Mouse (Mus musculus) midbrain, embryonic 11.5 days (tissue): ENCODE measurements around the gene C2cd3. TPM values are rescaled to one million over a fixed set of nuclear protein-coding genes. Genes with fewer than 3 reads are reported as not detected.
A peak's percentile ranks its signal among the peaks of the same experiment; 100 is the strongest.

ENCODE experiments used
- ATAC-seq: fragments of 200-750 bp; cut with Nextera tagmentation; 2 replicates; pipeline ENCODE4 v1.8.0; 2017; ENCODE audit warnings: moderate TSS enrichment, moderate library complexity; ENCODE audit not compliant: low FRiP score
- DNase-seq: peaks from one replicate; pipeline ENCODE4 v3.0.0; 2015; ENCODE audit warnings: low spot score; ENCODE audit errors: missing footprints
- H3K27ac ChIP-seq: fragments of 300-500 bp; sonication (generic); 2 replicates; pipeline ENCODE4 v1.5.1; 2014; ENCODE audit warnings: low read depth, low read length
- H3K27me3 ChIP-seq: fragments of 300-500 bp; sonication (generic); 2 replicates; pipeline ENCODE4 v1.6.1; 2014; ENCODE audit warnings: mild to moderate bottlenecking, low read length, moderate library complexity, mixed read lengths; ENCODE audit not compliant: control insufficient read depth, insufficient read depth
- H3K36me3 ChIP-seq: fragments of 300-500 bp; sonication (generic); 2 replicates; pipeline ENCODE4 v1.6.1; 2014; ENCODE audit warnings: mild to moderate bottlenecking, low read length, moderate library complexity, mixed read lengths; ENCODE audit not compliant: control insufficient read depth, insufficient read depth
- H3K4me1 ChIP-seq: fragments of 300-500 bp; sonication (generic); 2 replicates; pipeline ENCODE4 v1.6.1; 2014; ENCODE audit warnings: low read length; ENCODE audit not compliant: control insufficient read depth, insufficient read depth
- H3K4me2 ChIP-seq: fragments of 300-500 bp; sonication (generic); 2 replicates; pipeline ENCODE4 v1.6.1; 2014; ENCODE audit warnings: mild to moderate bottlenecking, moderate library complexity
- H3K4me3 ChIP-seq: fragments of 300-500 bp; sonication (generic); 2 replicates; pipeline ENCODE4 v1.5.1; 2014; ENCODE audit warnings: low read depth, low read length
- H3K9ac ChIP-seq: fragments of 300-500 bp; sonication (generic); 2 replicates; pipeline ENCODE4 v1.6.1; 2014; ENCODE audit warnings: low read length
- H3K9me3 ChIP-seq: fragments of 300-500 bp; sonication (generic); 2 replicates; pipeline ENCODE4 v1.6.1; 2016; ENCODE audit warnings: low read length; ENCODE audit not compliant: control insufficient read depth
- WGBS: fragments of 180-500 bp; shearing (Covaris S2); extraction: QIAGEN DNeasy Blood & Tissue Kit; methylation state at CpG from one replicate; pipeline ENCODE4 v1.1.7; 2014; 5-methylcytosine and 5-hydroxymethylcytosine counted together
- polyA plus RNA-seq: library from polyadenylated mRNA; unstranded; fragments of >200 nt; fragmentation: Nextera tagmentation; extraction: Ambion mirVana; gene quantifications from 2 replicates; pipeline ENCODE4 v1.2.1, GENCODE M21; 2014

The C2cd3 gene
- polyA plus RNA-seq, 1 experiment from 2014 or later = 36.0 TPM

DNA sequence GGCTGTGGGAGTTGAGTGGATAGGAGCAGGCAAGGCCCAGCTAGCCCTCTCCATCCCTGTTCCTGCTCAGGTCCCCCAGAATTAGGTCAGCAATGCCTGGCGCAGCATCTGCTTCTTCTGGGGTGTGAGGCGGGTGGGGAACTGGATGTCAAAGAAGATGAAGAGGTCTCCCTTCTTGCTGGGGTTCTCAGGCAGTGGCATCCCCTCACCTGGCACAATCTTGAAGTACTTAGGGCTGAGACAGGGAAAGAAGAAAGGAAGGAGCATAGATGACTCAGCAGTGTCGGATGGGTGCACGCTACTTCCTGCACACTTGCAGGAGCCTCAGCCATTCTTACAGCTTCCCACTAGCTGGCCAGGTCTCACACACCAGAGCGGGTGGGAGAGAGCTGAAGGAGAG is 131.0 kb downstream of the C2cd3 start:
- no peaks in the 10 kb centered on the region for H3K27me3 ChIP-seq
- H3K4me1 ChIP-seq = no peaks in the 10 kb centered on the region
- DNase-seq (no peak), ATAC-seq (no peak)
- no peaks in the 10 kb centered on the region for H3K36me3 ChIP-seq
- no peak overlapping the region for H3K4me3 ChIP-seq
- WGBS = 93% methylated on average over 5 of the region's 5 CpGs
- H3K9ac ChIP-seq = no peak overlapping the region
- no peaks in the 10 kb centered on the region for H3K9me3 ChIP-seq
- no peak overlapping the region for H3K4me2 ChIP-seq
- H3K27ac ChIP-seq = no peak overlapping the region

DNA sequence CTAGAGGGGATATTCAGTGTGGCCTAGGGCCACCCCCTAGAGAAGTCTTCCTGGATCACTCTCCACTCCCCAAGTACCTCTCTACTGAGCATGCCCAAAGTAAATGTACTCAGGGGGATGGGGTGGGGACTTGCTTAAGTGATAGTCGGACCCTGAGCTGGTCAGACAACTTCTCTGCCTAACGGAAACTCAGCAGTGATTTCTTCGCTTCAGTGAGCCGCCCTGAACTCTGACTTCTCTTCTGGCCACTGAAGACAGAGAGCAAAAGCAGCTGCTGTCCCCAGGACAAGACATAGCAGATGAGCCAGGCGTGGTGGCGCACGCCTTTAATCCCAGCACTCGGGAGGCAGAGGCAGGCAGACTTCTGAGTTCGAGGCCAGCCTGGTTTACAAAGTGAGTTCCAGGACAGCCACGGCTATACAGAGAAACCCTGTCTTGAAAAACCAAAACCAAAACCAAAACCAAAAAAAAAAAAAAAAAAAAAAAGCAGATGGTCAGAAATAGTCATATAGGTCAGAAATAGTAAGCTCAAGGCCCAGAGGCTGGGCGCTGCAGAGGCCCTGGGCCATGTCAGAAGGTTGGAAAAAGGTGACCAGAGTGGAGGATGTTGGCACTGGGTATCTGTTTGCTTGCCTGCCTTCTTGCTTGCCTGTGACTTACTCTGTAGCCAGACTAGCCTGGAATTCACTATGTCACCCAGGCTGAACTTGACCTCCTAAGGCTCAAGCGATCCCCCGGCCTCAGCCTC is 132.9 kb downstream of the C2cd3 start:
- DNase-seq (no peak), ATAC-seq (no peak)
- Histone ChIP-seq H3K4me2 (no peak overlapping the region), H3K27me3 (no peaks in the 10 kb centered on the region), H3K9ac (no peak overlapping the region), H3K9me3 (no peaks in the 10 kb centered on the region), H3K4me3 (no peak overlapping the region), H3K4me1 (no peaks in the 10 kb centered on the region), H3K36me3 (no peaks in the 10 kb centered on the region), H3K27ac (no peak overlapping the region)
- WGBS = 82% methylated on average over 13 of the region's 13 CpGs

DNA sequence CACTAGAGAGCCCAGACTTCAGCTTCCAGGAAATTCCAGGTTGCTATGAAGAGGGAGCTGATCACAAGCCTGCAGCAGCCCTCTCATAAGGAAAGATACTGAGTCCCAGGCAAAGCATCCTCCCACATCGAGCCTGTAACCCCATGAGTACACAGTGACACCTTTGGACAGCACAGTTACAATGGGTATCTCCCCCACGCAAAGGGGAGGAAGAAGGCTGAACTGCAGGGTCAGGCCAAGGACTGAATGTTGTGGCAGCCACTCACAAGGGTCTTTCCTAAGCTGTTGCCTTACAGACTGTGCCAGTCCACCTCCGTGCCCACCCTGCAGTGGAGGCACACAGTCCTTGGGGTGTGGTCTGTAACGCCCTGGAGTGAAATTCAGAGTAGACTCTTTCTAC is 134.5 kb downstream of the C2cd3 start:
- DNase-seq (no peak), ATAC-seq (no peak)
- 82% methylated on average over 4 of the region's 4 CpGs for WGBS
- Histone ChIP-seq H3K27ac (no peak overlapping the region), H3K36me3 (no peaks in the 10 kb centered on the region), H3K9me3 (no peaks in the 10 kb centered on the region), H3K4me3 (no peak overlapping the region), H3K27me3 (no peaks in the 10 kb centered on the region), H3K9ac (no peak overlapping the region), H3K4me2 (no peak overlapping the region), H3K4me1 (no peaks in the 10 kb centered on the region)

DNA sequence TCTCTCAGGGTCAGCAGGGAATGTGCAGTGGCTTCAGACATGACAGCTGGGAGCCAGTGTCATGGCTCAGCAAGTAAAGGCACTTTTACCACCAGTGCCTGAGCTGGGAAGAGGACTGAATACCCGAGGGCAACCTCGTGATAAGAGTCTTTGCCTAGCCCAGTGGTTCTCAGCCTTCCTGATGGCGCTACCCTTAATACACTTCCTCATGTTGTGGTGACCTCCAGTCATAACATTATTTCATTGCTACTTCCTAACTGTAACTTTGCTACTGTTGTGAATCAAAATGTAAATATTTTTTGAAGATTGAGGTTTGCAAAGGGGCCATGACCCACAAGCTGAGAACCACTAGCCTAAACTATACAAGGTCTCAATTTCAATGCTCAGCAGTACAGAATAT is 136.6 kb downstream of the C2cd3 start:
- no peak for ATAC-seq
- no peak overlapping the region for H3K4me3 ChIP-seq
- WGBS = 79% methylated on average over 3 of the region's 3 CpGs
- no peaks in the 10 kb centered on the region for H3K36me3 ChIP-seq
- DNase-seq = no peak
- H3K4me2 ChIP-seq = no peak overlapping the region
- no peaks in the 10 kb centered on the region for H3K27me3 ChIP-seq
- H3K27ac ChIP-seq = no peak overlapping the region
- H3K4me1 ChIP-seq = no peaks in the 10 kb centered on the region
- no peaks in the 10 kb centered on the region for H3K9me3 ChIP-seq
- no peak overlapping the region for H3K9ac ChIP-seq

DNA sequence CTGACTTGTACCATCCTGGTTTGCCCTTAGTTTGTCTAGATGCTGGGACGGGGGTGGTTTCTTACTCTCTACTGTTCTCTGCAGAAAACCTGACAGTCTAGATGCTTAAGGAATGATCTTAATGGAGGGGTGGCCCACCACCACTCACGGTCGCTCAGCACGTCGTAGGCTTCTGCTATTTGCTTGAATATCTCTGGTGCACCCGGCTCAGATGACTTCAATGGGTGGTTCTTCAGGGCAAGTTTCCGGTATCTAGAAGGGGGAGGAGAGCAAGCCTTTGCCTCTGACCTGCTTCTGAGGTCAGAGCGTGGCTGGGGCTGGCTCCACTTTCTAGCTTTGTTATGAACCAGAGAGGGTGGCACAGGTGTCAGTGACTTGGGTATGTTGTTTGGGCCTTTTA is 139.6 kb downstream of the C2cd3 start:
- Histone ChIP-seq H3K4me3 (no peak overlapping the region), H3K27ac (no peak overlapping the region), H3K27me3 (no peaks in the 10 kb centered on the region), H3K9me3 (no peaks in the 10 kb centered on the region), H3K4me2 (no peak overlapping the region), H3K9ac (no peak overlapping the region), H3K4me1 (no peaks in the 10 kb centered on the region), H3K36me3 (no peaks in the 10 kb centered on the region)
- DNase-seq (no peak), ATAC-seq (no peak)
- WGBS = 84% methylated on average over 8 of the region's 8 CpGs

DNA sequence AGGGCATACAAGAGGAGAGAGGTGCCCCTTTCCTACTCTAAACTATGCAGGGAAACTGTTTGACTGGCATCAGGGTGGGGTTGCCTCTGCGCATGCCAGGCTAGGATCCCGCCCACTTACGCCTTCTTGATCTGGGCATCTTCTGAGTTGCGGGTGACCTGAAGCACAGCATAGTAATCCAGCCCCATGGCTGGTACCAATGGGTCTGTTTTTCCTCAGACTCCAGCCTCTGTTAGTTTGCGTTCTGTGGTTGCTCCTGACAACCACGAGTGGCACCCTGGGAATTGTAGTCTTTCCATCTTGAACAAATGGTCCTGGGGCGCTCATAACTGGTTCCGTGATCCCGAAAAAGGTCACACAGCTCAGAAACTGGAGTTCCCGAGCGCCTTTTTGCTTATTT is 142.5 kb downstream of the C2cd3 start, which contains the start of gene Dnajb13:
Dnajb13 (minus strand) TSS at position 388 of the 400 bp plus-strand sequence.
- Histone ChIP-seq H3K9me3 (no peaks in the 10 kb centered on the region), H3K9ac (no peak within 1 kb of the TSS), H3K4me1 (no peaks in the 10 kb centered on the region), H3K4me3 (no peak within 1 kb of the TSS), H3K27me3 (no peaks in the 10 kb centered on the region), H3K27ac (no peak within 1 kb of the TSS), H3K4me2 (no peak within 1 kb of the TSS), H3K36me3 (no peaks in the 10 kb centered on the region)
- WGBS = 53% methylated on average over 11 of the region's 11 CpGs
- DNase-seq = no peak
- 0 out of 2 replicates have a peak, but pooled peaks have one; percentile 22 for ATAC-seq

Other genes with a start within 250 kb of the C2cd3 start
- 16.7 and 18.7 TPM in 2 replicates for gene Lipt2, start 213.0 kb upstream of the C2cd3 start, polyA plus RNA-seq
- gene Kcne3, start 195.7 kb upstream of the C2cd3 start, polyA plus RNA-seq = 1.1 and 3.0 TPM in 2 replicates
- 8.0 and 9.3 TPM in 2 replicates for gene Pgm2l1, start 144.8 kb upstream of the C2cd3 start, polyA plus RNA-seq
- gene P4ha3, start 86.7 kb upstream of the C2cd3 start, polyA plus RNA-seq = 5.1 and 6.1 TPM in 2 replicates
- gene Ppme1, start 74 bp downstream of the C2cd3 start, polyA plus RNA-seq = 95.4 and 102 TPM in 2 replicates
- gene Ucp3, start 100.8 kb downstream of the C2cd3 start, polyA plus RNA-seq = not detected in 2 replicates
- gene Ucp2, start 121.1 kb downstream of the C2cd3 start, polyA plus RNA-seq = 67.0 and 80.4 TPM in 2 replicates
- 0.33 and 0.52 TPM in 2 replicates for gene Dnajb13, start 142.7 kb downstream of the C2cd3 start, polyA plus RNA-seq
- gene Coa4, start 164.8 kb downstream of the C2cd3 start, polyA plus RNA-seq = 15.7 and 22.8 TPM in 2 replicates
- 180 and 198 TPM in 2 replicates for gene Rab6a, start 235.2 kb downstream of the C2cd3 start, polyA plus RNA-seq
- 62.9 and 70.2 TPM in 2 replicates for gene Mrpl48, start 236.1 kb downstream of the C2cd3 start, polyA plus RNA-seq